Mouse (Mus musculus): ENCODE measurements around the gene Gpr18.

GRCm38 (mm10) chr14:121878859-121879206, 36.7 kb downstream of the Gpr18 start:
- TF ChIP-seq POLR2AphosphoS2 (IDR thresholded peaks at IDR 0.05; ENCODE audit: low read depth, low read length) (no peak), ZKSCAN1 (IDR thresholded peaks at IDR 0.05; ENCODE audit: borderline replicate concordance, low read depth, low read length) (no peak), EP300 (IDR thresholded peaks at IDR 0.05; ENCODE audit: low read length) (no peak), POLR2A (IDR thresholded peaks at IDR 0.05; ENCODE audit: low read depth, low read length) (no peak), RCOR1 (conservative IDR thresholded peaks at IDR 0.05; ENCODE audit: low read depth, low read length) (no peak), MAZ (IDR thresholded peaks at IDR 0.05; ENCODE audit: low read depth, low read length) (no peak), CHD1 (IDR thresholded peaks at IDR 0.05; ENCODE audit: low read depth, low read length) (no peak), UBTF (IDR thresholded peaks at IDR 0.05; ENCODE audit: low read depth, low read length) (no peak), USF1 (IDR thresholded peaks at IDR 0.05; ENCODE audit: low read depth, low read length) (no peak), ELF1 (IDR thresholded peaks at IDR 0.05; ENCODE audit: low read depth, low read length) (no peak), HCFC1 (IDR thresholded peaks at IDR 0.05; ENCODE audit: low read depth, low read length) (no peak), CHD2 (IDR thresholded peaks at IDR 0.05; ENCODE audit: low read length) (no peak), CTCF (conservative IDR thresholded peaks at IDR 0.05 in 1 of 2, IDR thresholded peaks at IDR 0.05 in 1 of 2; ENCODE audit: low read depth in 2 of 2, low read length in 2 of 2) (no peak), MEF2A (IDR thresholded peaks at IDR 0.05; ENCODE audit: borderline replicate concordance, low read depth, low read length) (no peak)
